Mouse (Mus musculus) bone marrow macrophage, adult 2 months (primary cell): ENCODE data around the gene Casp7. TPM values are rescaled to one million over a fixed set of nuclear protein-coding genes. Genes with fewer than 3 reads are reported as not detected.
A peak's percentile ranks its signal among the peaks of the same experiment; 100 is the strongest.
"Not testable (repeated sequence)": the region's sequence is repeated elsewhere in the genome, so short reads cannot be mapped to it uniquely, and the experiment has no call there.

Experiments used
- H3K27ac ChIP-seq: 2 replicates; pipeline ENCODE4 v1.5.1; 2012; ENCODE audit warnings: low read depth, low read length; ENCODE audit not compliant: insufficient read depth
- H3K4me1 ChIP-seq: 2 replicates; pipeline ENCODE4 v1.6.1; 2012; ENCODE audit warnings: low read length; ENCODE audit not compliant: control insufficient read depth, insufficient read depth
- H3K4me3 ChIP-seq: 2 replicates; pipeline ENCODE4 v1.5.1; 2012; ENCODE audit warnings: mild to moderate bottlenecking, low read length, moderate library complexity; ENCODE audit not compliant: insufficient read depth
- CTCF ChIP-seq: IDR thresholded peaks from 2 replicates; pipeline ENCODE4 v1.5.1; 2012; ENCODE audit warnings: low read depth, mild to moderate bottlenecking, low read length, moderate library complexity
- POLR2A ChIP-seq: IDR thresholded peaks from 2 replicates; pipeline ENCODE4 v1.6.1; 2012; ENCODE audit warnings: mild to moderate bottlenecking, low read depth, low read length, borderline replicate concordance
- polyA plus RNA-seq: library from polyadenylated mRNA; stranded (reverse); fragments of >200 nt; gene quantifications from 2 replicates; pipeline ENCODE4 v1.2.4, GENCODE M21; 2012; ENCODE audit not compliant: missing spikeins, insufficient read depth, insufficient read length

Gene Casp7
- polyA plus RNA-seq, 1 experiment: 17.6 TPM

DNA sequence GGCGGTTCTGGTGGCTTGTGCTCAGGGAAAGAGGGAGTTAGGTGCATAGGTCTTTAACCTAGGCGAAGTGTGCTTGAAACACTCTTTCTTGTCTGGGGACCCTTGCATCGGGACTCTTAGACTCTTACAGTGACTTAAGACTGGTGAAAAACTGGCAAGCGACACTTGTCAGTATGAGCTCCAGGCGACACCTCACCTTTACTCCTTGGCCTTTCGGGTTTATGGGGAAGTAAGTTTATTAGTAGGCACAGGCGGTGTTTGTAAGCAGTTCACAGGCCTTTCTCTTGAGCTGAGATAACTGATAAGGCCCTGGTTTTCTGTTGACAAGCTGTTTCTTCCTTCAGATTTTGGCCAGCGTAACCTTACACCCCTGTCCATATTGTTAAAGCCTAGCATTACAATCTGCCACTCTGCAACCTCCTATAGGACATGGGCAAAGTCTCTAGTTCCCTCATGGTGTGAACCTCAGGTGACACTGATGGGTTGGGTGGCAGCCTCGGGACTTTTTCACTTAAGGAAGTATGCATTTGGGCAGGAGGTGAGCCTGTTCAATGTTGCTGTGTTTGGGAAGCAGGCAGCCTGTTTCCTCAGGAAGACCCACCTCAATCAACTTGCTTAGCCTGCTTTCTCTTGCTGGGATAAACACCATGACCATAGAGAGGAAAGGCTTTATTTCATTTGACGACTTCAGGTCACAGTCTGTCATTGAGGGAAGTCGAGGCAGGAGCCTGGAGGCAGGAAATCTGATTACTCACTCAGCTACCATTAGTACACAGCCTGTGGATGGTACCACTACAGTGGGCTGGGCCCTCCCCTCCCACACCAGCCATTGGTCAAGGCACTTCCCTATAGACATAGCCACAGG is 966 bp downstream of the Casp7 start:
- peak overlapping the region; percentile 23 for H3K27ac ChIP-seq
- TF ChIP-seq POLR2A (no peak), CTCF (no peak)
- peaks cover 13% of the 10 kb centered on the region for H3K4me1 ChIP-seq
- H3K4me3 ChIP-seq: peak overlapping the region; percentile 73

- no peak for TF ChIP-seq POLR2A
- no peak for TF ChIP-seq CTCF
- H3K27ac ChIP-seq: no peak overlapping the region
- H3K4me3 ChIP-seq: no peak overlapping the region
- peaks cover 13% of the 10 kb centered on the region for H3K4me1 ChIP-seq
Measured at GRCm38 (mm10) chr19:56398528-56398795, 1.5 kb downstream of the Casp7 start.

- TF ChIP-seq POLR2A: no peak
- no peak for TF ChIP-seq CTCF
- peaks cover 13% of the 10 kb centered on the region for H3K4me1 ChIP-seq
- H3K27ac ChIP-seq: no peak overlapping the region
- no peak overlapping the region for H3K4me3 ChIP-seq
Measured at GRCm38 (mm10) chr19:56400200-56400599, 3.3 kb downstream of the Casp7 start.

GRCm38 (mm10) chr19:56401864-56402263 is 4.9 kb downstream of the Casp7 start:
- Histone ChIP-seq H3K27ac (no peak overlapping the region), H3K4me3 (no peak overlapping the region), H3K4me1 (peaks cover 13% of the 10 kb centered on the region)
- TF ChIP-seq POLR2A (no peak), CTCF (no peak)

- TF ChIP-seq POLR2A (no peak), CTCF (no peak)
- Histone ChIP-seq H3K27ac (no peak overlapping the region), H3K4me3 (no peak overlapping the region), H3K4me1 (no peaks in the 10 kb centered on the region)
Measured at GRCm38 (mm10) chr19:56405824-56406223, 8.9 kb downstream of the Casp7 start.

- no peak for TF ChIP-seq POLR2A
- TF ChIP-seq CTCF: no peak
- no peak overlapping the region for H3K27ac ChIP-seq
- H3K4me1 ChIP-seq: no peaks in the 10 kb centered on the region
- no peak overlapping the region for H3K4me3 ChIP-seq
Measured at GRCm38 (mm10) chr19:56406581-56406980, 9.7 kb downstream of the Casp7 start.

DNA sequence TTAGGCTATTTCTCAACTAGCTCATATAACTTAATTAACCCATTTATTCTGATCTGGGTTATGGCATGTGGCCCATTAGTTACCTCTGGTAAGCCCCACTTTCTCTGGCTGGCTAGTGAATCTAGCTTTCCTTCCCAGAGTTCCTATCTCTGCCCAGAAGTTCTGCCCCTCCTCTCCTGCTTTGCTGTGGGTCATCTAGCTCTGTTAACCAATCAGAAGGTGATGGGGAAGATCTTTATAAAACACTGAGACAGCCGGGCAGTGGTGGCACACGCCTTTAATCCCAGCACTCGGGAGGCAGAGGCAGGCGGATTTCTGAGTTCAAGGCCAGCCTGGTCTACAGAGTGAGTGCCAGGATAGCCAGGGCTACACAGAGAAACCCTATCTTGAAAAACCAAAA is 13.0 kb downstream of the Casp7 start:
- not testable (repeated sequence) for H3K4me3 ChIP-seq, H3K4me1 ChIP-seq, H3K27ac ChIP-seq

DNA sequence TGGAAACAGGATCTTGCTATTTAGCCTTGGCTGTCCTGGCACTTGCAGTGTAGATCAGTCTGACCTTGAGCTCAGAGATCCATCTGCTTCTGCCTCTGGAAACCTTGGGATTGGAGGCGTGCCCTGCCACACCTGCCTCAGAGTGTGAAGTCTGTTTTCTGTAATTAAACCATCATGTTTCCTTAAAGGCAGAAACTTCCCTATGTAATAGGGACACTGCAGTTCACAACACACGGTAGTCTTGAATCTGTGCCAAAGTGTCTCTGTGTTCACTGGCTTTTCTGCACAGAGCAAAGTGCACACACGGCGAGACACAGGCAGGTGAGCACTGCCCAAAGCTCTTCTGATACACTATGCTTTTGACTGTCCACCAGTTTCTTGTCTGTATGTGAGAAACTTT is 21.5 kb downstream of the Casp7 start:
- TF ChIP-seq CTCF (no peak), POLR2A (no peak)
- no peaks in the 10 kb centered on the region for H3K4me1 ChIP-seq
- H3K4me3 ChIP-seq: no peak overlapping the region
- no peak overlapping the region for H3K27ac ChIP-seq

DNA sequence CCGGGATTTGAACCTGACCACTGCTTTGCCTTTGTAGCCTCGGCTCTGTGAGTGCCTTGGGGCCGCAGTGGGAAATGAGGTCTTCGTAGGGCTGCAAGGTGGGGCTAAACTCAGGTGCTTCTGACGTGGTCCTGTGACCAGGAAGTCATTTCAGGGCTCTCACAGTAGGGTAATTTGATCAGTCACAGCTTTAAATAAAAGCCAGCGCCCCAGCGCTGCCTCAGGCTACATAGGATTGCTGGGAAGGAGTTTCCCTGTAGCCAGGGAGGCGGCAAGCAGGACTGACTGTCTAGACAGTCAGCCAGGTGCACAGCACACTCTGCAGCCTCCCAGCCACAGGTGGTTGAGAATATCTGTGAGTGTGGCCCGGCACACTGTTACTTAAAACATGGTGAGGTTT is 22.5 kb downstream of the Casp7 start:
- no peaks in the 10 kb centered on the region for H3K4me1 ChIP-seq

DNA sequence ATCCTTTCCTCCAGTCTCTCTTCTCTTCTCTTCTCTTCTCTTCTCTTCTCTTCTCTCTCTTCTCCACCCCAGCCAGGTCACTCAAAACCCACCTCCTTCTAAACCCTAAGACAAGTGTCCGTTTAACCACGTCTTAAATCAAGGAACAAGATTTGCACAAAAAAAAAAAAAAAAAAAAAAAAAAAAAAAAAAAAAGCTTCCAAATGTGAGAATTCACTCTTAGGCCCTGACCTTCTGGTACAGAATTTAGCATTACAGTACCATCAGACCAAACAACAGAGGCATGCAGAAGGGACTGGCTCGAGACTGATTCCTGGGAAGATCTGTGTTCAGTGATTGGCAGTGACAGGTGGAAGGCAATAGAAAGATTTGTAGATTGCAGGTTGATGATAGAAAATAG is 23.4 kb downstream of the Casp7 start:
- Histone ChIP-seq H3K27ac (no peak overlapping the region), H3K4me3 (no peak overlapping the region), H3K4me1 (no peaks in the 10 kb centered on the region)
- TF ChIP-seq POLR2A (no peak), CTCF (no peak)

More for the DNA sequence above, 22.5 kb downstream of the Casp7 start:
- TF ChIP-seq CTCF (no peak), POLR2A (no peak)
- Histone ChIP-seq H3K4me3 (no peak overlapping the region), H3K27ac (no peak overlapping the region)

- Histone ChIP-seq H3K4me1 (no peaks in the 10 kb centered on the region), H3K4me3 (no peak overlapping the region), H3K27ac (no peak overlapping the region)
- TF ChIP-seq POLR2A (no peak), CTCF (peak; percentile 64)
Measured at GRCm38 (mm10) chr19:56422476-56423338, 25.8 kb downstream of the Casp7 start.
